Mouse (Mus musculus) neural tube, embryonic 11.5 days (tissue): ENCODE measurements around the gene Ikzf5. TPM values are rescaled to one million over a fixed set of nuclear protein-coding genes. Genes with fewer than 3 reads are reported as not detected.
"Not testable (repeated sequence)": the region's sequence is repeated elsewhere in the genome, so short reads cannot be mapped to it uniquely, and the experiment has no call there.

Source experiments
- ATAC-seq: fragments of 200-750 bp; cut with Nextera tagmentation; 2 replicates; pipeline ENCODE4 v1.8.0; 2017; ENCODE audit warnings: moderate number of reproducible peaks, mild to moderate bottlenecking, moderate TSS enrichment, moderate library complexity; ENCODE audit not compliant: insufficient read depth, low FRiP score, low TSS enrichment
- DNase-seq: peaks from one replicate; pipeline ENCODE4 v3.0.0-alpha.2; 2015; ENCODE audit warnings: low spot score
- H3K27ac ChIP-seq: fragments of 300-500 bp; sonication (generic); 2 replicates; pipeline ENCODE4 v1.5.1; 2014; ENCODE audit warnings: low read depth, mild to moderate bottlenecking, low read length
- H3K27me3 ChIP-seq: fragments of 300-500 bp; sonication (generic); 2 replicates; pipeline ENCODE4 v1.6.1; 2014; ENCODE audit warnings: mild to moderate bottlenecking, low read length, mixed read lengths; ENCODE audit not compliant: control insufficient read depth, insufficient read depth
- H3K36me3 ChIP-seq: fragments of 300-500 bp; sonication (generic); 2 replicates; pipeline ENCODE4 v1.6.1; 2014; ENCODE audit warnings: mild to moderate bottlenecking, low read length, moderate library complexity, mixed read lengths; ENCODE audit not compliant: control insufficient read depth, insufficient read depth
- H3K4me1 ChIP-seq: fragments of 300-500 bp; sonication (generic); 2 replicates; pipeline ENCODE4 v1.6.1; 2014; ENCODE audit warnings: low read length, mixed read lengths; ENCODE audit not compliant: control insufficient read depth, insufficient read depth
- H3K4me2 ChIP-seq: fragments of 300-500 bp; sonication (generic); 2 replicates; pipeline ENCODE4 v1.6.1; 2014; ENCODE audit warnings: low read depth, mild to moderate bottlenecking, moderate library complexity
- H3K4me3 ChIP-seq: fragments of 300-500 bp; sonication (generic); 2 replicates; pipeline ENCODE4 v1.5.1; 2014; ENCODE audit warnings: low read depth, low read length
- H3K9ac ChIP-seq: fragments of 300-500 bp; sonication (generic); 2 replicates; pipeline ENCODE4 v1.6.1; 2014; ENCODE audit warnings: mild to moderate bottlenecking, low read length
- H3K9me3 ChIP-seq: fragments of 300-500 bp; sonication (generic); 2 replicates; pipeline ENCODE4 v1.6.1; 2016; ENCODE audit warnings: low read length; ENCODE audit not compliant: control insufficient read depth
- WGBS: fragments of 180-500 bp; shearing (Covaris S2); extraction: QIAGEN DNeasy Blood & Tissue Kit; methylation state at CpG from one replicate; pipeline ENCODE4 v1.1.7; 2014; 5-methylcytosine and 5-hydroxymethylcytosine counted together
- polyA plus RNA-seq: library from polyadenylated mRNA; unstranded; fragments of >200 nt; fragmentation: Nextera tagmentation; extraction: Ambion mirVana; gene quantifications from 2 replicates; pipeline ENCODE4 v1.2.1, GENCODE M21; 2014

Ikzf5 gene
- polyA plus RNA-seq, 1 experiment from 2014 or later: 33.9 TPM

DNA sequence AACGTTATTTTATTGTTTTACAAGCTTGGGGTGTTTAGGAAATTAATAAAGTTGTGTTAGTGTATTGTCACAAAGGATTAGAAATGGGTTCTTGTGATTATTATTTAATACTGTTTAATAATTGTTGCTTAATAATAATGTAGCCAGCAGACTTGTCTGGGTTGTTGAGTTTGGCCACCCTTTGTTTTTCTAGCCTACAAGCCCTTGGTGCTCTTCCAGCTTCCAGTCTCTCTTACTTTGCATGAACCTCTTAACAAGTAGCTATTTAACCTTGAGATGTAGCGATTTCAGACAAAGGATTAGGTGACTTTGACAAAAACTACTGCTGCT, 1.6 kb upstream of the Ikzf5 start:
- DNase-seq: no peak
- H3K27ac ChIP-seq: no peak overlapping the region
- 57% methylated on average over 2 of the region's 2 CpGs for WGBS
- no peak for ATAC-seq
- no peaks in the 10 kb centered on the region for H3K9me3 ChIP-seq
- no peaks in the 10 kb centered on the region for H3K36me3 ChIP-seq
- H3K4me3 ChIP-seq: no peak overlapping the region
- H3K27me3 ChIP-seq: no peaks in the 10 kb centered on the region
- no peak overlapping the region for H3K4me2 ChIP-seq
- H3K9ac ChIP-seq: no peak overlapping the region
- H3K4me1 ChIP-seq: peaks cover 15% of the 10 kb centered on the region; the same call in 1 of the 2 replicates

DNA sequence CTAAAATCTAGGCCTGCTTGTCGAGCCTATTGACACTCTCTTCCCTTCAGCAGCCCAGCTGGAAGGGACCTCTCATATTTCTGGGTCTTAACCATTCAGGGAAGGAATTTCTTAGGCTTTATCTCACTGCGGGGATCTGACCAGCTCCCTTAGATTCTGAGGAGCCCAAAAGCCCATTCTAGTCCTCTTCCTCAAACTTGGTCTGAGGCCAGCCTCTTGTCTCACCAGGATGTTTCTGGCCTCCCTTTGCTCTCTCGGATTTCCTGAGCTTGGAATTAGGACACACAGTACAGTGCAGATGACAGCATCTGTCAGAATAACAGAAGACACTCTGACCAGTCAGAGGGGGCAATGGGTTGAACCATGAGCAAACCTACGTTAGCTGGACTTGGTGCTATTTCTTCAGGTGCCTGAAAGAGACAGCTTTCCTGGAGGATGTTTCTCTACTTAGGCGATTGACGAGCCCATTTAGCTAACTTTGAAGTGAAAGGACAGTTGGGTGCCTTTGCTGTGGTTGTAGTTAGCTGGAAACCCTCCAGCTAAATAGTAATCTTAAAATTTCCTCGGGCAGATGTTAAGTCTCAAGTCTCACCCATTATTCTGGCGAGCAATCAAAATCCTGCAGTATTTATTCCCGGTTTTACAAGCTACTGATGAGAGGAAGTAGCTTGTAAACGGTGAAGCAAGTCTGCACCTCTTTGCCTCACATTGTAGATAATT, 1.1 kb upstream of the Ikzf5 start:
- Histone ChIP-seq H3K9me3 (no peaks in the 10 kb centered on the region), H3K4me2 (peak overlapping the region; percentile 56), H3K4me1 (peaks cover 15% of the 10 kb centered on the region; the same call in 1 of the 2 replicates), H3K9ac (no peak overlapping the region), H3K27ac (no peak overlapping the region), H3K27me3 (no peaks in the 10 kb centered on the region), H3K4me3 (peak overlapping the region; percentile 80), H3K36me3 (no peaks in the 10 kb centered on the region)
- 30% methylated on average over 10 of the region's 10 CpGs for WGBS
- ATAC-seq (no peak), DNase-seq (no peak)

DNA sequence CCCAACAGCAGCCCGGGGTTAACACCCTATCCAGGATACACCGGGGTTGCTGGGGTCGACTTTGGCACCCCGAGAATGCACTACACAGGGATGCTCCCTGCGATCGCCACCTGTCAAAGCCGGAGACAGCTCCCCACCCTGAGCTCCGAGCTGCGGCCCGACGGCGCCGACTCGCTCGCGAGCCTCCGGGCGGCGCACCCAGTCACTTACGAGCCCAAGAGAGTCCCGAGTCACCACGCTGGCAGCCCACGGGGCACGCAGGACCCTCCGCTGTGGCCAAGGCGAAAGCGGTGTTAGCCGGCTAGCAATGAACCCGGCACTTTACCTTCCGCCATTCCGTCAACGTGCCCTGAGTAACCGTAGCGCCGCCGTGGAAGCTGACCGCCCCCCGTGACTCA, 334 bp downstream of the Ikzf5 start:
- DNase-seq: no peak
- Histone ChIP-seq H3K27ac (peak overlapping the region; percentile 24; the same call in 1 of the 2 replicates), H3K27me3 (no peaks in the 10 kb centered on the region), H3K9ac (peak overlapping the region; percentile 85), H3K9me3 (no peaks in the 10 kb centered on the region), H3K4me1 (peaks cover 15% of the 10 kb centered on the region; the same call in 1 of the 2 replicates), H3K4me3 (peak overlapping the region; percentile 80), H3K4me2 (peak overlapping the region; percentile 70), H3K36me3 (no peaks in the 10 kb centered on the region)
- ATAC-seq: peak; percentile 58
- WGBS: under 1% methylated on average over 38 of the region's 38 CpGs

DNA sequence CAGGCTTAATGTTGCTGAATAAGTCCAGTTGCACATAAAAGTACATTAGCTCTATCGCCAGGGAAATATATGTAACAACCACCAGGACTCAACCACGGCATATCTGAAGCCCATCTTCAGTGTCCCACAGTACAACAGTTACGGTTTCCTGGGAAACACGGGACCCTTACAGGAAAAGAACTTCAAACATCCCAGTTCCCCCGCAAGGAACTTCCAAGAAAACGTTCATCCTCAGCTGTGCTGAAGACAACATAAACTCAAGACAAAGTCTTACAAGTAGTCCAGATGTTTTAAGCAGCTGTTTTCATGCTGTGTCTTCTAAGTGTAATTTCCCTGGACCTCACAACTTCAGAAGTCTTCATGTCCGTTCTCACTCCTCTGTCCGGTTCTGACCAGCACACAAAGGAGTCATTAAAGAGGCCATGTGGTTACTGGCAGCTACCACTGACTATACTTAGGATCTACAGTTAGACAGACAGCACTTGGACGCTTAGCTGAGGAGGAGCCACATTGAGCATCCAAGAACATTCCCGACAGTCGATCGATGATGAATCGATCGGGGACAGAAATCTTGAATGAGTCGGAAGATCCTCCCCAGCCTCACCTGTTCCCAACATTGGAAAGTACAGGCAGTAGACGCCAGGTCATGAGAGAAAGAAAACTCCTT, 867 bp downstream of the Ikzf5 start:
- H3K4me1 ChIP-seq: peaks cover 15% of the 10 kb centered on the region; the same call in 1 of the 2 replicates
- H3K9ac ChIP-seq: peak overlapping the region; percentile 85
- H3K27me3 ChIP-seq: no peaks in the 10 kb centered on the region
- peak overlapping the region; percentile 80 for H3K4me3 ChIP-seq
- DNase-seq (peak; percentile 37), ATAC-seq (peak; percentile 29; the same call in 1 of the 2 replicates)
- H3K36me3 ChIP-seq: no peaks in the 10 kb centered on the region
- H3K9me3 ChIP-seq: no peaks in the 10 kb centered on the region
- 5% methylated on average over 16 of the region's 16 CpGs for WGBS
- H3K27ac ChIP-seq: peak overlapping the region; percentile 24; the same call in 1 of the 2 replicates
- H3K4me2 ChIP-seq: peak overlapping the region; percentile 70

DNA sequence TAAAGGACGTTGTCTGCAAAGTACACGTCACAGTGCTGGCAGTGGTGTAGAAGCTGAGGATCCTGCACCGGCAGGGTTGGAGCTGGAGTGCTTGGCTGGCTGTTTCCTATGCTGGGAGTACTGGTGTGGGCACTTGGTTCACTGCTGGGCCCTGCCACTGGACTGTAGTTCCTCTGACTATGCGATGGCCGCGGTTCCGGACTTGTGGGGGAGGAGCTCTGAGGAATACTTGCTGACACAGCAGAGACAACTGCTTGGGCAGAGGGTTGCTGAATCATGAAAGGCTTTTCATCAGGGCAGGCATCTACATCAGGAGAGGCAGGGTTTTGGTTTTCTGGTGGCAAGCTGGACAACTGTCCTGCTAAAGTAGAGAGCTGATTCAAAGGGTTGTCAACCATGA, 18.6 kb downstream of the Ikzf5 start:
- not testable (repeated sequence) for H3K4me2 ChIP-seq, DNase-seq, ATAC-seq, H3K9me3 ChIP-seq, H3K27me3 ChIP-seq, H3K9ac ChIP-seq, H3K36me3 ChIP-seq, H3K4me1 ChIP-seq, H3K4me3 ChIP-seq, H3K27ac ChIP-seq
- WGBS: 87% methylated on average over 6 of the region's 7 CpGs

DNA sequence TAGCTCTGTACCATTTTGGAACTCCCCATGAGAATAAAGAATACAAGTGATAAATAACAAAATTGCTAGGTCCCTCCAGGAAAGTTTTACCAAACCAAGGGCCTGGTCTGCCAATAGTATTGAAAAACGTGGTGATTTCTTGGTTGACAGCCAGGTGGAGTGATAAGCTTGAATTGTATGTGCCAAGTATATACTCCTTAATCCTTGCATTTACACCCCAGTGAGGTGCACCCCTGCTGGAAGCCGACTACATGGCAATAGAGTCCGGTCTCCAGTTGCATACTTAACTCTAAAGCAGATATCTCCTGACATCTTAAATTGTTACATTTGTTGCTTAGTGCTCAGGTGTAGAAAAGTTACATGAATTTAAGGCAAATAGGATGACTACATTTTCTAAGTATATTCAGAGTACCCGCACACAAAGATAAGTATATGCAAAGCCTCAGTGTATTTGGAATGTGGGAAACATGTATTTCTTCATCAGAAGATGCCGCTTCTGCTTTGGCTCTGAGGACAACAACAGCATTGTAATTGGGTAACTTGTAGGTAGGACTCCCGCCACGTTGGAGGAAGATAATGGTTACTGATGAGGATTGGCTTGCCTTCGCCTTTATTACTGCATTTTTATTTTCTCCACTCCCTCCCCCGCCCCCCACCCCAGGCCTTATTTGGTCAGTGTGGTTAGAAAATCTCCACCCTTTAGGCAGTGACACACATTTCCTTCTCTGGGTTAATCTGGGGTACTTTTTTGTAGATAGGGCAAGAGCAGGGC, 38.3 kb downstream of the Ikzf5 start:
- Histone ChIP-seq H3K27me3 (no peaks in the 10 kb centered on the region), H3K4me2 (peak overlapping the region; percentile 68), H3K27ac (no peak overlapping the region), H3K4me3 (peak overlapping the region; percentile 53), H3K9ac (peak overlapping the region; percentile 77), H3K4me1 (peaks cover 5% of the 10 kb centered on the region; the same call in 1 of the 2 replicates), H3K9me3 (no peaks in the 10 kb centered on the region), H3K36me3 (no peaks in the 10 kb centered on the region)
- WGBS: 73% methylated on average over 9 of the region's 9 CpGs
- DNase-seq (peak; percentile 14), ATAC-seq (no peak)

DNA sequence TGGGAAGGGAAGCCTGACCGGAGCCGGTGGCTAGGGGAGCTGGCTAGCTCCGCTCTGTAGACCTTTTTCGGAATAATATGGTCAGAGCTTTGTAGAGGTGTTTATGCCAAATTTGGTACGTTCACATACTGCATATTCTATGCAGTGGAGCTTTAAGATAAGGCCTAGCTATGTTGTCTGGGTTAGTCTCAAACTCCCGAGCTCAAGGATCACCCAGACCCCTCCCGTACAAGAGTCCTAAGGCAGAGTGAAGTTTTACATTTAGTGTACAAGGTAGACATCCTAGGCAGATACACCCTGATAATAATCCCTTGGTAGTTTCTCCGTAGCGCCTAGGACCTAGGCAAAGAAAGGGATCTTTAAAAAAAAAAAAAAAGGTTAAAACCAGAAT, 38.9 kb downstream of the Ikzf5 start:
- H3K27me3 ChIP-seq: no peaks in the 10 kb centered on the region
- H3K4me1 ChIP-seq: peaks cover 5% of the 10 kb centered on the region; the same call in 1 of the 2 replicates
- DNase-seq (no peak), ATAC-seq (peak; percentile 41)
- no peaks in the 10 kb centered on the region for H3K9me3 ChIP-seq
- no peaks in the 10 kb centered on the region for H3K36me3 ChIP-seq
- H3K27ac ChIP-seq: peak overlapping the region; percentile 71
- peak overlapping the region; percentile 53 for H3K4me3 ChIP-seq
- H3K9ac ChIP-seq: peak overlapping the region; percentile 77
- H3K4me2 ChIP-seq: peak overlapping the region; percentile 68
- 7% methylated on average over 9 of the region's 9 CpGs for WGBS

DNA sequence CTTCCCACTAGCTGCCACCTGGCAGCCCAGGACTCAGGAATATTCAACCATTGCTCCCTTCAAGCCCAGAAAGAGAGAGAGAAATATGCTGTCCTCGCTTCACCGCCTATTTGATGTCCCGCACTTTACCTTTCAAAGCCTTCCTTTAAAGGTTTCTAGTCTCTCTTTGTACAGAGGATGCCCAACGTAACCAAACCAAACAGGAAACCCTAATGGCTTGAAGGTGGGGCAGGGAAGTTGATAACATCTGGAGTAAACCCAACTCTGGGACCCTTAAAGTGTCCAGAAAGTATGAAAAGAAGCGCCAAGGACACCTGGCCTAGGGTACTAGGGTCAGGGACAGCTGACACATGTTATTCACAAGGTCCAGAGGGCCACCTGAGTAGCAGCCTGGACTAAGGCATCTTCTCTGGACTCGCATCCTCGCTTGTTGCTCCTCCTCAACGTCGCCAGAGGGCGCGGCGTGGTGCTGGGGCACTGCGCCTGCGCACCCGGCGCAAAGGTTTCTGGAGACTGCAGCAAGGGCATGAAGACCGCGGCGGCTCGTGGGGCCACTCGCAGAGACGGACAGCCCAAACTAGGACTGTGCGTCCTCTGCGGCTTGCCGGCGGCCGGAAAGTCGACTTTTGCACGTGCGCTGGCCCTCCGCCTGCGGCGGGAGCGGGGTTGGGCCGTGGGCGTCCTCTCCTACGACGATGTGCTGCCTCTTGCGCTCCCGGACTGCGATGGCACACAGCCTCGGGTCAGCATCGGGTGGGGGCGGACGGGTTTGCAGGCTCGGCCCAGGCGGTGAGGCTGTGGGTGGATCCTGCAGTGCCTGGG, 39.5 kb downstream of the Ikzf5 start, which contains the start of gene Pstk:
TSS of gene Pstk (plus strand) at position 494 of the 822 bp plus-strand sequence.
- ATAC-seq (peak; percentile 85), DNase-seq (peak; percentile 94)
- Histone ChIP-seq H3K36me3 (no peaks in the 10 kb centered on the region), H3K9me3 (no peaks in the 10 kb centered on the region), H3K4me3 (peak within 1 kb of the TSS; percentile 53), H3K27ac (peak within 1 kb of the TSS; percentile 71), H3K27me3 (no peaks in the 10 kb centered on the region), H3K4me1 (peaks cover 5% of the 10 kb centered on the region; the same call in 1 of the 2 replicates), H3K9ac (peak within 1 kb of the TSS; percentile 77), H3K4me2 (peak within 1 kb of the TSS; percentile 68)
- 5% methylated on average over 47 of the region's 47 CpGs for WGBS
